In the genomic region with DNA sequence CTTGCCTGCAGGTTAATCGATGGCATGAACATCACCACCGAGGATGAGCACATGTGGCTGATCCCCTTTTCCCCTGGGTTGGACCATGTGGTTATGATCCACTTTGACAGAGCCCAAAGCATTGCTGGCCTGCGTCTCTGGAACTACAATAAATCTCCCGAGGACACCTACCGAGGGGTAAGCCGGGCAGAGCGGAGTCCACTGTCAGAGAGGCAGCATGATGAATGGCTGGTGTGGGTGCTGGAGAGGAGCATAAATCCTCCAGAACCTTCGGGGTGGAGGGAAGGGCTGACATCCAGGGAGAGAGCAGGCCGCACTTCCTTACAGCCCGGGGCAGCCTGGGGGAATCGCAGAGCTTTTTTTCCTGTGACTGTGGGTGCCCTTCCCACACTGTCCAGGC, we compare ENCODE assay signal across 17 mouse cellular contexts.
DNase-seq lines count a peak whose midpoint lies in the region; ATAC-seq and TF ChIP-seq lines count a peak whose summit lies in the region.
"Had no signal": no experiment of that assay in that cellular context is flagged by ENCODE, and none has a peak within 500 bp of the region (broad histone marks: within the 10 kb centered on the region; RNA-seq: fewer than 3 reads in every experiment).

No protein-coding gene starts in this region.

- no peak overlapping the region for H3K4me2 ChIP-seq in kidney, postnatal 0 days (ENCODE audit: low read length)
- no peak overlapping the region for H3K4me2 ChIP-seq in neural tube, embryonic 12.5 days (replicated peaks)
- H3K4me2 ChIP-seq: embryonic facial prominence, embryonic 12.5 days; liver, embryonic 15.5 days; stomach, embryonic 15.5 days had no signal

- no peaks in the 10 kb centered on the region for H3K9me3 ChIP-seq in kidney, postnatal 0 days (replicated peaks; ENCODE audit: low read length)
- H3K9me3 ChIP-seq in neural tube, embryonic 12.5 days = no peaks in the 10 kb centered on the region
- H3K9me3 ChIP-seq: embryonic facial prominence, embryonic 12.5 days; forebrain, embryonic 10.5 days; liver, embryonic 15.5 days; stomach, embryonic 15.5 days had no signal

- 19% methylated on average over 11 of the region's 11 CpGs for WGBS in kidney, postnatal 0 days
- 55% methylated on average over 11 of the region's 11 CpGs for WGBS in kidney, adult 2 months
- WGBS in neural tube, embryonic 12.5 days = 15% methylated on average over 11 of the region's 11 CpGs

- peaks cover 6% of the 10 kb centered on the region for H3K4me1 ChIP-seq in kidney, postnatal 0 days (replicated peaks; ENCODE audit: insufficient read depth, low read length)
- H3K4me1 ChIP-seq in kidney, adult 2 months (ENCODE audit: control insufficient read depth, insufficient read depth, low read length) = no peaks in the 10 kb centered on the region; the same call in 1 of the 2 replicates
- H3K4me1 ChIP-seq in neural tube, embryonic 12.5 days = peaks cover 23% of the 10 kb centered on the region
- H3K4me1 ChIP-seq: embryonic facial prominence, embryonic 12.5 days; liver, embryonic 15.5 days had no signal

- no peaks in the 10 kb centered on the region for H3K27me3 ChIP-seq in kidney, postnatal 0 days (ENCODE audit: insufficient read depth, low read length)
- no peaks in the 10 kb centered on the region for H3K27me3 ChIP-seq in kidney, adult 2 months (replicated peaks; ENCODE audit: control insufficient read depth, insufficient read depth, low read length)
- H3K27me3 ChIP-seq in neural tube, embryonic 12.5 days (replicated peaks) = no peaks in the 10 kb centered on the region
- H3K27me3 ChIP-seq: CH12.LX; embryonic facial prominence, embryonic 12.5 days; liver, embryonic 15.5 days; Patski; stomach, embryonic 15.5 days had no signal

- no peak for TF ChIP-seq CTCF in kidney, postnatal 0 days (IDR thresholded peaks at IDR 0.05; ENCODE audit: low read depth)
- no peak for TF ChIP-seq CTCF in kidney, adult 2 months (conservative IDR thresholded peaks at IDR 0.05; ENCODE audit: insufficient read depth, insufficient read length, low read depth, low read length)

- peak; percentile 63 for DNase-seq in kidney, postnatal 0 days (ENCODE audit: low spot score)
- DNase-seq in kidney, adult 2 months = no peak
- DNase-seq in adrenal gland, postnatal 14 days = peak; percentile 71
- DNase-seq in embryo, embryonic 10.5 days (ENCODE audit: low spot score) = peak; percentile 56
- DNase-seq in MN1 (ENCODE audit: low spot score) = no peak
- DNase-seq in frontal cortex, postnatal 14 days (ENCODE audit: low spot score in 2 of 2) = no peak
- DNase-seq: heart, postnatal 36 days; layer of hippocampus, adult 9-11 months; lung, postnatal 4 days; thymus, postnatal 36 days had no signal

- no peaks in the 10 kb centered on the region for H3K36me3 ChIP-seq in kidney, postnatal 0 days (ENCODE audit: insufficient read depth, low read length)
- H3K36me3 ChIP-seq in kidney, adult 2 months (ENCODE audit: control insufficient read depth, insufficient read depth, low read length) = no peaks in the 10 kb centered on the region
- H3K36me3 ChIP-seq in neural tube, embryonic 12.5 days = peaks cover 5% of the 10 kb centered on the region; the same call in 1 of the 2 replicates
- H3K36me3 ChIP-seq: forebrain, embryonic 10.5 days; liver, embryonic 15.5 days had no signal

- H3K4me3 ChIP-seq in kidney, postnatal 0 days (replicated peaks; ENCODE audit: low read depth, low read length) = no peak overlapping the region
- no peak overlapping the region for H3K4me3 ChIP-seq in kidney, adult 2 months (ENCODE audit: insufficient read depth, low read depth, low read length)
- no peak overlapping the region for H3K4me3 ChIP-seq in neural tube, embryonic 12.5 days
- H3K4me3 ChIP-seq: embryonic facial prominence, embryonic 12.5 days; forebrain, embryonic 10.5 days; liver, embryonic 15.5 days; stomach, embryonic 15.5 days had no signal

- peak; percentile 30; the same call in 1 of the 2 replicates for ATAC-seq in kidney, postnatal 0 days (replicated peaks; ENCODE audit: low FRiP score, low read depth)
- ATAC-seq in neural tube, embryonic 12.5 days (ENCODE audit: low FRiP score, low read depth) = peak; percentile 63
- ATAC-seq: Patski had no signal

- no peak overlapping the region for H3K9ac ChIP-seq in kidney, postnatal 0 days (ENCODE audit: low read depth, low read length)
- H3K9ac ChIP-seq in neural tube, embryonic 12.5 days = 0 out of 2 replicates have a peak overlapping the region, but pooled peaks have one; percentile 17
- H3K9ac ChIP-seq: embryonic facial prominence, embryonic 12.5 days; liver, embryonic 15.5 days; stomach, embryonic 15.5 days had no signal

- no peak for TF ChIP-seq POLR2A in kidney, adult 2 months (IDR thresholded peaks at IDR 0.05; ENCODE audit: low read depth, low read length)

- no peak overlapping the region for H3K27ac ChIP-seq in kidney, postnatal 0 days
- H3K27ac ChIP-seq in kidney, adult 2 months (ENCODE audit: insufficient read depth, low read depth, low read length) = no peak overlapping the region
- peak overlapping the region; percentile 38 for H3K27ac ChIP-seq in neural tube, embryonic 12.5 days
- H3K27ac ChIP-seq: embryonic facial prominence, embryonic 12.5 days; forebrain, embryonic 10.5 days; liver, embryonic 15.5 days; stomach, embryonic 15.5 days had no signal

Comparison
In these comparisons a context has a peak if more than half of its experiments do, and no peak if none do; other contexts are left out.
1. DNase-seq: peak in kidney, postnatal 0 days (single experiment), adrenal gland, postnatal 14 days (single experiment) and embryo, embryonic 10.5 days (single experiment); none in kidney, adult 2 months (single experiment), MN1 (single experiment) and frontal cortex, postnatal 14 days (0 of 2).